Mouse (Mus musculus): ENCODE measurements at regions not wholly inside any gene's neighbourhood (a gene's known extent, or its start where the extent isn't known, plus 50 kb on each side); places are given as distances from the start of the nearest gene placed in this dataset.
"Not testable (repeated sequence)": the region's sequence is repeated elsewhere in the genome, so short reads cannot be mapped to it uniquely, and the experiment has no call there.

GRCm38 (mm10) chr4:45638411-45638810 is 106.1 kb upstream of the Shb start:
- no peak overlapping the region for H3K27ac ChIP-seq (ENCODE audit: insufficient read depth, low read length)
- TF ChIP-seq POLR2A (IDR thresholded peaks at IDR 0.05; ENCODE audit: extremely low read depth, insufficient read depth, low read length) (no peak), CTCF (IDR thresholded peaks at IDR 0.05; ENCODE audit: extremely low read depth, insufficient read depth, low read length) (no peak)
- H3K4me3 ChIP-seq (ENCODE audit: insufficient read depth, low read length) = no peak overlapping the region
- no peaks in the 10 kb centered on the region for H3K4me1 ChIP-seq (ENCODE audit: control insufficient read depth, insufficient read depth, low read length)

DNA sequence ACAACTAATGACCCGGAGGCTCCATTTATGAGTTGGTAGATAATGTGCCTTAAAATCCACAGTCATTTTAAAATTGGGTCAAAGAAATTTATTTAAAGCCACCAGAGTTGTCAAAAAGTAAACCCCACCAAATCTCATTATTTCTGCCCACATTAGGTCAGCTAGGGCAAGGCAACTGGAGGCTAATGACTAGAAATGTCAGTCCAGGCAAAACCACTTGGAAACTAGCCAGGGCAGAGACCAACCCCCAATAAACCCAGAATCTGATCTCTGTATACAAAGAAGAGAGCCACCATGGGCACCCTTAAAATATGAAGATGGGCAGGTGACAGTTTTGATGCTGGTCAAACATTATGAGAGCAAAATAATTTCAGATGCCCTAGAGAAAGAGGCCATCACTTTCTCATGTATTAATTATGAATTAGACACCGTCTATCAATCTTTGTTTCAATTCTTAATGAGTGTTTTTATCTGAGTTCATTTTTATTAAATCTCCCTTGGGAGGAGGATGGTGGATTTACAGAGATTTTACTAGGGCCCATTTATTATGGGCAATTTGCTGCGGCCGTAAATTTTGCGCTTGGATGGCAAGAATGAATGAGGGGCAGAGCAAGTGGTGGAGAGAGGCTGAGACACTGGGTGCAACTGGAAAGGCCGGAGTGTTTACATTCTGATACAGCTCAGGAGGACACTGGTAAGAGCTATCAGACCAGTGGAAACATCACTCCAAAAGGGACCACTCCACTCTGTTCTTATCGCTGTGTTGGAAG is 99.2 kb upstream of the Shb start:
- Histone ChIP-seq H3K27ac (ENCODE audit: insufficient read depth, low read length) (no peak overlapping the region), H3K4me3 (ENCODE audit: insufficient read depth, low read length) (no peak overlapping the region), H3K4me1 (ENCODE audit: control insufficient read depth, insufficient read depth, low read length) (no peaks in the 10 kb centered on the region)
- TF ChIP-seq POLR2A (IDR thresholded peaks at IDR 0.05; ENCODE audit: extremely low read depth, insufficient read depth, low read length) (no peak), CTCF (IDR thresholded peaks at IDR 0.05; ENCODE audit: extremely low read depth, insufficient read depth, low read length) (no peak)

DNA sequence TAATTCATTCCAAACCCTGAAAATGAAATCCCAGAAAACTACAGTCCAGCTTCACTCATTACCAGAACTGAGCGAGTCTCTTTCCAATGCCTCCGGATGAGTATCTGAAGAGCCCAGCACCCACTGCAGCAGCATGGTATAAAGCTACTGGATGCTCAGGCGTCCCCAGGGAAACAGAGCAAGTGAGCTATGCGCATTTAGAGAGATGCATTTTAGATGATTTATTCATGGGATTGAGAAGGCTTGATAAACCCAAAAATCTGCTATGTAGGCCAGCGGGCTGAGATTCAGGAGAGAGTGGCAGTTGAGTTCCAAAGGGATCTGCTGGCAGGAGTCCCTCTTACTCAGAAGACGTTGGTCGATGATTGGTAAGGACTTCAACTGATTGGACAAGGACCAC is 93.4 kb upstream of the Shb start:
- no peaks in the 10 kb centered on the region for H3K4me1 ChIP-seq (ENCODE audit: control insufficient read depth, insufficient read depth, low read length)
- no peak overlapping the region for H3K27ac ChIP-seq (ENCODE audit: insufficient read depth, low read length)
- TF ChIP-seq CTCF (IDR thresholded peaks at IDR 0.05; ENCODE audit: extremely low read depth, insufficient read depth, low read length) = no peak
- TF ChIP-seq POLR2A (IDR thresholded peaks at IDR 0.05; ENCODE audit: extremely low read depth, insufficient read depth, low read length) = no peak
- no peak overlapping the region for H3K4me3 ChIP-seq (ENCODE audit: insufficient read depth, low read length)

DNA sequence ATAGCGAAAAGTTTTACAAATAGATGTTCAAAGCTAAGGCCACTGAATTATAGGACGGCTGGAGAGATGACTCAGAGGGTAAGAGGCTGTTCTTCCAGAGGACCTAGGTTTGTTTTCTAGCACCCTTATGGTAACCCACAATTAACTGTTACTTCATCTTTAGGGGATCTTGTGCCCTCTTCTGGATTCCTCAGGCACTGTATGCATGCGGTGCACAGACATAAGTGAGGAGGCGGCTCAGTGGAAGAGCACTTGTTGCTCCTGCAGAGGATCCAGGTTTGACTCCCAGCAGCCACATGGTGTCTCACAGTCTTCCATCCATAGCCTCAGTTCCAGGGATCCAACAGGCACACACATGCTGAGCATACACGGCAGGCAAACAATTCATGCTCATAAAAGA is 89.7 kb upstream of the Shb start:
- TF ChIP-seq CTCF (IDR thresholded peaks at IDR 0.05; ENCODE audit: extremely low read depth, insufficient read depth, low read length) (no peak), POLR2A (IDR thresholded peaks at IDR 0.05; ENCODE audit: extremely low read depth, insufficient read depth, low read length) (no peak)
- Histone ChIP-seq H3K4me3 (ENCODE audit: insufficient read depth, low read length) (no peak overlapping the region), H3K4me1 (ENCODE audit: control insufficient read depth, insufficient read depth, low read length) (no peaks in the 10 kb centered on the region)

GRCm38 (mm10) chr4:45617126-45617525 is 84.9 kb upstream of the Shb start:
- no peak overlapping the region for H3K27ac ChIP-seq (ENCODE audit: insufficient read depth, low read length)
- H3K4me1 ChIP-seq (ENCODE audit: control insufficient read depth, insufficient read depth, low read length) = no peaks in the 10 kb centered on the region
- no peak overlapping the region for H3K4me3 ChIP-seq (ENCODE audit: insufficient read depth, low read length)
- TF ChIP-seq CTCF (IDR thresholded peaks at IDR 0.05; ENCODE audit: extremely low read depth, insufficient read depth, low read length) (no peak), POLR2A (IDR thresholded peaks at IDR 0.05; ENCODE audit: extremely low read depth, insufficient read depth, low read length) (no peak)

More for the DNA sequence above, 89.7 kb upstream of the Shb start:
- H3K27ac ChIP-seq (ENCODE audit: insufficient read depth, low read length) = no peak overlapping the region

DNA sequence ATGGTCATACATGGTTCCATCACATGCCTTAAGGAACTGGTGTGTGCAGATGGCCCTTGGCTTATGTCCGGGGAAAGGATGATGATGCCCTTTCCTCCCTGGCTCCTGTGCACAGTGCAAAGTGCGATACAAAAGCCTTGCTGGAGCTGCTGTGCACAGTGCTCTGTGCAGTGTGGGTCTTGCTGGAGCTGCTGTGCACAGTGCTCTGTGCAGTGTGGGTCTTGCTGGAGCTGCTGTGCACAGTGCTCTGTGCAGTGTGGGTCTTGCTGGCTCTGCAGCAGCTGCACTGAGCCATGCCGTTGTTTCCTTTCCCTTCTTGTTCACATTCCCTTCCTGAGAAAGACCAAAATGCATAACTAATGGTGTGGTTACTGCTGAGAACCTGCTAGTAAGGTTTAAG is 81.2 kb upstream of the Shb start:
- H3K4me3 ChIP-seq (ENCODE audit: insufficient read depth, low read length); H3K4me1 ChIP-seq (ENCODE audit: control insufficient read depth, insufficient read depth, low read length); H3K27ac ChIP-seq (ENCODE audit: insufficient read depth, low read length): not testable (repeated sequence)

DNA sequence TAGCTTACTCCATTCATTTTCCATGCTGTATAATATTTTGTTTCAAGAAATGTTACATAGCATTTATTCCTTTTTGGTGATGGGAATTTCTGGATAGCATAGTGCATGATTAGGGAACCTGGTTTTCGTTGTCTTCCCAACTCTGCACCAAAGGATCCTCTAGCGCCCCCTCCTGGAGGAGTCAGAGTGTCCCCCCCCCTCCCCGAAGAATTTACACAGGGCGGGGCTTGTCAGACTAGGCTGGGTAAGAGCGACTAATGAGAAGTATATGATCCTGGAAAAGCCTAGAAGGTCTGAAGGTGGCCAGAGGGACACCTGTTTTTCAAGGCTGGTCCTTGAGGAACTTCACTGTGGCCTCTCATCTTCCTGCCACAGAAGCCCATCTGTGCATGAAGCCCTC is 79.9 kb upstream of the Shb start:
- TF ChIP-seq CTCF (IDR thresholded peaks at IDR 0.05; ENCODE audit: extremely low read depth, insufficient read depth, low read length) (0 out of 2 replicates have a peak, but pooled peaks have one; percentile 15), POLR2A (IDR thresholded peaks at IDR 0.05; ENCODE audit: extremely low read depth, insufficient read depth, low read length) (no peak)
- no peaks in the 10 kb centered on the region for H3K4me1 ChIP-seq (ENCODE audit: control insufficient read depth, insufficient read depth, low read length)
- H3K4me3 ChIP-seq (ENCODE audit: insufficient read depth, low read length) = no peak overlapping the region
- no peak overlapping the region for H3K27ac ChIP-seq (ENCODE audit: insufficient read depth, low read length)

DNA sequence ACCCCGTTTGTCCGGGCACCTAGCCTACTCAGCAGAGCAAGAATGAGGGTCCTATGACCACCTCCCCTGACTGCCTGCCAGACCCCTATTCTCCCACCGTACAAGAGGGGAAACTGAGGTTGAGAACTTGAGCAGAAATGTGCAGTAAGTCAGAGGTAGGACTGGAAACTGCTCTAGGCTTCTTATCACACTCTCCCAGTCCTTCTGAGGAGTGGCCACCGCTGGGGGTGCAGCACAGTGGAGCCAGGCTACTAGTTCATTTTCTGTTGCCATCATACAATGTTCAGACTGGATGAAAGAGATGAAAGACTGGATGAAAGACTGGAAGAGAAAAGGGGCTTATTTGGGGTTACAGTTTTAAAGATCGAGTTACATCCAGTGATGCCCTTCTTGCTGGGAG is 78.7 kb upstream of the Shb start:
- Histone ChIP-seq H3K27ac (ENCODE audit: insufficient read depth, low read length) (no peak overlapping the region), H3K4me1 (ENCODE audit: control insufficient read depth, insufficient read depth, low read length) (no peaks in the 10 kb centered on the region), H3K4me3 (ENCODE audit: insufficient read depth, low read length) (no peak overlapping the region)
- TF ChIP-seq CTCF (IDR thresholded peaks at IDR 0.05; ENCODE audit: extremely low read depth, insufficient read depth, low read length) = no peak
- no peak for TF ChIP-seq POLR2A (IDR thresholded peaks at IDR 0.05; ENCODE audit: extremely low read depth, insufficient read depth, low read length)

GRCm38 (mm10) chr4:45606578-45606977 is 74.3 kb upstream of the Shb start:
- H3K4me3 ChIP-seq (ENCODE audit: insufficient read depth, low read length) = no peak overlapping the region
- no peak for TF ChIP-seq POLR2A (IDR thresholded peaks at IDR 0.05; ENCODE audit: extremely low read depth, insufficient read depth, low read length)
- no peak for TF ChIP-seq CTCF (IDR thresholded peaks at IDR 0.05; ENCODE audit: extremely low read depth, insufficient read depth, low read length)
- H3K27ac ChIP-seq (ENCODE audit: insufficient read depth, low read length) = no peak overlapping the region
- no peaks in the 10 kb centered on the region for H3K4me1 ChIP-seq (ENCODE audit: control insufficient read depth, insufficient read depth, low read length)

GRCm38 (mm10) chr4:45605681-45606080 is 73.4 kb upstream of the Shb start:
- Histone ChIP-seq H3K27ac (ENCODE audit: insufficient read depth, low read length) (no peak overlapping the region), H3K4me3 (ENCODE audit: insufficient read depth, low read length) (no peak overlapping the region), H3K4me1 (ENCODE audit: control insufficient read depth, insufficient read depth, low read length) (no peaks in the 10 kb centered on the region)
- TF ChIP-seq POLR2A (IDR thresholded peaks at IDR 0.05; ENCODE audit: extremely low read depth, insufficient read depth, low read length) = no peak
- TF ChIP-seq CTCF (IDR thresholded peaks at IDR 0.05; ENCODE audit: extremely low read depth, insufficient read depth, low read length) = no peak
